Mouse (Mus musculus): ENCODE measurements around the gene Tbc1d8. TPM values are rescaled to one million over a fixed set of nuclear protein-coding genes. Genes with fewer than 3 reads are reported as not detected.
A peak's percentile ranks its signal among the peaks of the same experiment; 100 is the strongest.

Tbc1d8 gene
- total RNA-seq, 2 experiments from 2014 or later: 6.0 to 6.8 TPM

DNA sequence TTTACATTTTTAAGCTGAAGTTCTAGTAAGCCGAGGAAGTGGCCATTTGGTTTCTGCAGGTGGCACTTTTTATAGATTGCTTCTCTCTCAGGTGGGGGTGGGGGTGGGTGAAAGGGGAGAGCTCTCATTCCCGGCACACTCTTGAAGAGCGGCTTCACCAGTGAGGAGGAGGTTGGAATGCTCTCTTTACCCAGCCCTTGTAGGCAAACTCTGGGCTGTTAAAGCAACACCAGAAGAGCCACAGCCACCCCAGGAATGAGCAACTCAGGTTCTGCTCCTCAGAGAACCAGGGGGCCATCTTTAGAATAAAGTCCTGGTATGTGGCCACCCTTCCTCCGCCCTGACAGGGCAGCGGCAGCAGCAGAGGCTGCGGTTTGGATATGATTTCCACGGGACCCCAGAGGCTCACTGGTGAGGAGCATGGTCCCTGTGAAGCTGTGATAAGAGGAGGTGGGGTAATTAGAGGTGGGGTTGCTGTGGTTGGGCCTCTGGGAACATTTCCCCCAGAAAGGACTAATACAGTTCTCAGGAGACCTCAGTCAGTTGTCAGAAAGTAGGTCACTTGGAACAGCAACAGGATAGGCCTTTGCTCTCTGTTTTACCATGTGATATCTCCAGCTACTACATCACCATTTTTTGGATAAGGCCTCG lies 85.2 kb downstream of the Tbc1d8 start:
- no peak for DNase-seq

- peak; percentile 46 for DNase-seq
These were observed 86.4 kb downstream of the Tbc1d8 start for GRCm38 (mm10) chr1:39392189-39392588.

- no peak for DNase-seq
These were observed 86.9 kb downstream of the Tbc1d8 start for GRCm38 (mm10) chr1:39391652-39392051.

- DNase-seq: no peak
These were observed 89.2 kb downstream of the Tbc1d8 start for GRCm38 (mm10) chr1:39389338-39389737.

- no peak for DNase-seq
These were observed 90.4 kb downstream of the Tbc1d8 start for GRCm38 (mm10) chr1:39388163-39388562.

DNA sequence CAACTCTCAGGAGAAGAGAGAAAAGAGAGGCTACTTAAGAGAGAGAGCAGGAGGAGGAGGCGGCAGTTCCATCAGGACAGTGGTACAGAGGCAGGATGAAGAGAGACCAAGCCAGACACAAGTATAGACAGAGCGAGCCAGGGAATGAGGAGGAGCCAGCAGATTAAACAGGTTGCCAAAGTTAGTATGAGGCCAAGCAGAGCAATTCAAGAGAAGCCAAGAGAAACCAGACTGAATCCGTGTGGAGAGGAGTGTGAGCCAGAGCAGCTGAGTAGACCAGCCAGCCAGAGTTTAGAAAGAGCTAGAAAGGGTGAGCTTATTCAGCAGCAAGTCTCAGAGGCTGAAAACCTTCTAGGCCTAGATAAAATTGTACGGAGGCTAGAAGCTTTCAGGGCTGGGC lies 91.1 kb downstream of the Tbc1d8 start:
- DNase-seq: peak; percentile 50

DNA sequence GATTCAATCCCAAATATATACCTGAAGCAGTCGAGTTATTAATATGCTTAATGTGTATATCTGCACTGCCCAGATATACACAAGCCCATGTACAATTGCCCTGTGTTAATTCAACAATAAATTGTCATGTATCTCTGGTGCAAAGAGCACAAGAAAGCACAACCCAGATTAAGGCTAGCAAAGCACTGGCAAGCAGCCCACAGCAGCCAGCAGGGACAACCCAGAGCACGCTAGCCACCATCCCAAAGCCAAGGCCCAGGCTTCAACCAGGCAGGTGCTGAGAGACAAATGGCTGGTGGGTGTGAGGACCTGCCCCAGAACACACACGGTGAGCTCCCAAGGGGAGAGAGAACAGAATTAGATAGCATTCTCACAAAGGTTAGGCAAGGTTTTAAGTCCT lies 92.1 kb downstream of the Tbc1d8 start:
- DNase-seq: no peak

GRCm38 (mm10) chr1:39384914-39385313 lies 93.6 kb downstream of the Tbc1d8 start:
- DNase-seq: no peak

DNA sequence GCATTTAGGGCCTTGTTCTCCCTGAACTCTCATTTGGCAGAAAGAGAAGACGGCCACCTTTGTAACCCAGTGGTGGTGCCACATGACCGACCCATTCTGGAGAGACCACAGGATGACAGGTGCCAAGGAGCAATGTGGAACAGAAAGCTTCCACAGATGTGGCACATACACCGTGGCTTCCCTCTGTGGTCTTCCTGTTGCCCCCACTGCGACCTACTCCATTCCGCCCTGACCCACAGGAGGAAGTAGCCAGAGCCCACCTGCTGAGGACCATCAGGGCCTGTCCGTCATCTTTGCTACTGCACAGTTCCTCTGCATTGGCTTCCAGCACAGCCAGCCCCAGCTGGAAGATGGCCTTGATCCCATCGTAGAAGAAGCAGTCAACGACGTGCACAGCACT lies 97.5 kb downstream of the Tbc1d8 start:
- no peak for DNase-seq

DNA sequence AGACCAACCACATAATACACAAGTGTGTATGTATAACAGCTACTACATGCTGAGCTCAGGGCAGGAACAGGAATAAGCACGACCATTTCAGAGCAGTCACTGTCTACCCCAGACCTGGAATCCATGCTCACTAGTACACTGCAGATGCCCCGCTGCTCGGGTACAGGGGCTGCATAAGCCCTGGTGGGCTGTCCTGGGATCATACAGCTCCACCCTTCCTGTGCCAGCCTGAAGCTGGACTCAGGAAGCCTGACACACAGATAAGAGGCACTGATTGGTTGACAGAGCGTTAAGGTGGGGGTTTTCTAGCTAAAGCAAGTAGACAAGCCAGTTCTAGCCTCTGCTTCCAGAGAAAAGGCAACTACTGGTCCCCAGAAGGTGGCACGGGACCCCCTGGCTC lies 99.5 kb downstream of the Tbc1d8 start:
- DNase-seq: no peak

DNA sequence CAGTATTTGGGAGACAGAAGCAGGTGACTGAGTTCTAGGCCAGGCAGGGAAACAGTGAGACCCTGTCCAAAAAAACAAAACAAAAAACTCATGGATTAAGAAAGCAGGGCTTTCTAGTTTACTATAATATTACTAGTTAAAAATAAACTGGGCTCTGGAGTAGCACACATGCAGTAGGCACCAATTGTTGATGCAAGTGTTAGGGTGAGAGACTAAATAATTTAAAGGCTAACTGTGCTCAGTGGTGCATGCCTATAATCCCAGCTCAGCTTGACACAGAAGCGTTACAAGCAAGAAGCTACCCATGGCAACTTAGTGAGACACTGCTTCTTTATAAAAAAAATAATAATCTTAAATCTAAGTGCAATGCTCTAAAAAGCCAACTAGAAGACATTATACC lies 100.0 kb downstream of the Tbc1d8 start:
- DNase-seq: no peak

- no peak for DNase-seq
These were observed 101.8 kb downstream of the Tbc1d8 start for GRCm38 (mm10) chr1:39376726-39377240.

DNA sequence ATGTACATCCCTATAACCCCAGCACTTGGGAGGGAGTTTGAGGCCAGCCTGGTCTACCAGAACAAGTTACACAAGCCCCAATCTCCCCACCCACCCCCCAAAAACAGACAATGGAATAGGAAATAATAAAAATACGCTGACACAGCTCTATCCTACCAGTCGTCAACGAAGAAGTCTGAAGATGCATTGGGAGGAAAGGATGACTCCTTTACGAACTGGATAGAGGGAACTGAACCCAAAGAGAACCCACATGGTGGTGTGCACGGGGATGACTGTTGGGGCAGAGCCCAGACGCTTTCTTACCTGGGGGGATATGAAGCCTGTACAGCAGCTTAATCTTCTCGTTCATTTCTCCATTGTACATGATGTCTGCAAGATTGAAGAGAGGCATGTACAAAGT lies 102.4 kb downstream of the Tbc1d8 start:
- no peak for DNase-seq

DNA sequence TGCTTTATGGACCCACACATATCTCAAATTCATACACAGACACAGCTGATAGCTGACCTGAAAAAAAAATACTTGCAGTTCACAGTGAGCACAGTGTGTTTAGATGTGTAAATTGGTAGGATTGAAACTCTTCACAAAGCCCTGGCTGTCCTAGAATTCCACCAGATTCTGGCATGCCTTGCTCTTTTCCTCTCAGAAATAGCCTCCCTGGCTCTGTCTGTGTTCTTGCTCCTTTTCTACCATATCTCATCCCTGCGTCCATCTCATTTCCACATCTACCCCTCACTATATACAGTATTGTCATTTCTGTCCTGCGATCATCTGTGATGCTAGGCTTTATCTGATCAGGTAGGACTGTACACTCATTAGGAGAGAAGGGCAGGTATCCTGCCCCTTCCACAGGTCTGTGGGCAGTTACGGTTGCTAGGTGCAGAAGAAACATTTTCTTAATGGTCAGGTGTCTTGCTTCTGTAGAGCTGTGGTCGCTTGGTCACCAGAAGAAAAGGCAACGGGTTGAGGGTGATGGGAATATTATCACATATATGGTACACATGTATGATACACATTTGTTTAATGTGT lies 104.2 kb downstream of the Tbc1d8 start:
- no peak for DNase-seq

DNA sequence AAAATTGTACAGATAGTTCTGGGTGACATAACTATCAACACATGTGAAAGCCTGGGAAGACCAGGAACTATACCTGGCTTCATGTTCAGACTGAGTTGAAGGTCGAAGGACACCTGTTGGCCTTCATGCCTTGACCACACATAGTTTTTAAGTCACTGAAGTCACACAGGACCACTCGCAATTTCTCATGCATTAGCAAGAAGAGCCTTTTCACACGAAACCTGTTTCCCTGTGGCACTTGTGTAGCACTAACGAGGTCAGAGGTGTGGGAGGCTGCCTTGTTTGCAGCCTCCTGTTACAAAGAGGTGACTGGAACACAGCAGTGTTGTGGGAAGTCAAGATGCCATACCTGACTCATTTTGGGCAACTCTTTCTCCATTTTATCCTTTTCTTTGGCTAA lies 105.2 kb downstream of the Tbc1d8 start:
- DNase-seq: no peak

DNA sequence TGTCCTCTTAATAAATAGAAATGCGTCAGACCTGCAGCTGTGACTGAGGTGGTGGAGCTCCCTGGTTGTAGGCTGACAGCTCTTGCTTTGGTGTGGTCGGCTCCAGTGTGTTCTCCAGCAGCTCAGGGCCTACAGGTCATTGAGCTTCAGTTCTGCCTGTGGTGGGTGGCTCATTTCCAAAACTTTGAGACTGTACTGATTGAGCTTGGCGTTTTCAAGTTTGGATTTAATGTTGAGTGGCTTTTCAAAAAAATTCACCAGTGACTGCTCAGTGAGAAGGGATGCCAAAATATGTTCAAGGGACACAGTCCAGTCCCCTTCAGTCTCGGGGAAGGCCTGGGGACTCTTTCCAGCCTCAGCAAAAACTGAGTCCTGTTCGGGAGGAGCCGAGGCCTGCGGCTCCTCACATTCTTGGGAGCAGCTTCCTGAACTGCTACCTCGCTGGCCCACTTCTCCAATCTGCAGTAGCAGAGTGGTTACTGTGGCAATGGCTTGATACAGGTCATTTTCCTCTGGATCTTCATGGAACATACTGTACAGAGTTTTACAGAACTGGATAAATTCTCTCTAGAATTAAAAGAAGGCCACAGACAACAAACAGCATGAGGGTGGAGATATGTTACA lies 106.2 kb downstream of the Tbc1d8 start:
- DNase-seq: no peak

DNA sequence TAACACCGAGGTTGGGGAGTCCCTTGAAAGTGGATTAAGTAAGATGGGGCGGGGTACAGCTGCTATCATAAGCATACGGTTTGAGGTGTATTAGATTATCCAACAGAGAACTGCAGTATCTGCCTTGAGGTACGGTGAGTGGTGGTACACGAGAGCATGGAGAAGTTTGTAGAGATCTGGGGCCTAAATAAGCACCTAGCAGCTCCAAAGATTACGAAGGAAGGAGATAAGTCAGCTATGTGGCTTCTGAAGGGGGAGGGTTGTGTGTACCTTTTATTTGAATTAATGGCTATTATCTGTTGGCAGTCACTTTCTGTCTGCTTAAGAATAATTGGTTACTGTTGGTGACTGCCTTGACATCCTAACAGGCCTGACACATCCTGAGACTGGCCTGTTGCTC lies 108.1 kb downstream of the Tbc1d8 start:
- no peak for DNase-seq

DNA sequence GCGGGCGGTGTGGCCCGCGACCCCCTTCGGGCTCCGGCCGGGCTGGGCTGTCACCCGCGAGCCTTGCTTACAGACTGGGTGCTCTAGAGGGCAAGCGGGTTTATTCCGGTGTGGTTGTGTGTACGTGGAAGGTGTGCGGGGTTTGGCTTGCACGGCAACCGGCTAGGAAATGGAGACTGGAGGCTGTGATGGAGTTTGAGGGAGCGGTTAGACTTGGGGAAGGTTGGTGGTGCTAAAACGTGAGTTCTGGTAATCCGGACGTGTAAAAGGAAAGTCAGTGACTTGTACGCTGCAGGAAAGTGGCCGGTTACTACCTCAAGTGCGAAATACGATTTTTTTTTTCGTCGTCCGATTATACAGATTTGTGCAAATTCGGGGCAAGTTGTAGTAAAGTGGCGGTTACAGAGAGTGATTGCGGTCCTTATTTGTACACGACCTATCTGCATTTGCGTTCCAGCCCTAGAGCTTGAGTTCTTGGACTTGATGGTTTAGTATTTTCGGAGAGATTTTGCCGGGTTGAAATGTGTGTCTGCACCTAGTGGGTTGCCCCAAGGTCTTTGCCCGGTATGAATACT lies 110.2 kb downstream of the Tbc1d8 start:
- no peak for DNase-seq

GRCm38 (mm10) chr1:39367601-39368266 lies 110.8 kb downstream of the Tbc1d8 start, which contains the start of gene Rpl31:
Rpl31 (plus strand) TSS chr1:39367842.
- peak; percentile 98 for DNase-seq

DNA sequence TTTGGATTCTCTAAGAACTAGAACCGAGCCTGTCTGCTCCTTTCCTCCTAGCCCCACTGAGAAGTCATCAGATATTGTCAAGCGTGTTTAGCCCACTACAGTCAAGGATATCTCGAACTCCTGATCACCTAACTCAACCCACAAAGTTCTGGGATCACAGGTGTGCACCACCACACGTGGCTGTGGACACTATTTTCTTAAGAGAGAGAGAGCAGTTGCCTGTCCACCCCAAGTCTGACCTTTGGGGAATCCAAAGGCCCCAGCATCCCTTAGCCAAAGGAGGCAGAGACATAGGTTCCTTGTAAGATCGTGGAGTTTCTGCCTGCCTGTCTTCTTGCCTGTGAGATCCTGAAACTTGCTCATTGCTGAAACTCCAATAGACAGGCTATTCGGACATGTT lies 111.5 kb downstream of the Tbc1d8 start:
- DNase-seq: no peak

DNA sequence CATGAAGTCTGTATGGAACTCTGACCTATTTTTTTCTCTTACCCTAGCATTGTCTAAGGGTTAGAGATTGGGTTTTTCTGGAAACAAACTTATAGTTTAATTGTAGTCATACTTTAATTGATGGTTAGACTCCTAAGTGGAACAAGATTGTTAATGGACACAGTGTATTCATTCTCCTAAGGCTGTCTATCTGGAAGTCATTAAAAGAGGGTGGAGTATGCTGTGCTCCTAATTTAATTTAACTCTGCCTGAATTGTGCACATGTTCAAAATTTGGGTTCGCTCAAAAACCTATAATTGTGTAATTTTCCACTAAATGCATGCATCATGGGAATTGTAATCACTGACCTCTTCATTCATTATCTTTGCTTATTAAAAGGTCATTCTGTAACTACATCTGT lies 113.0 kb downstream of the Tbc1d8 start:
- DNase-seq: no peak

DNA sequence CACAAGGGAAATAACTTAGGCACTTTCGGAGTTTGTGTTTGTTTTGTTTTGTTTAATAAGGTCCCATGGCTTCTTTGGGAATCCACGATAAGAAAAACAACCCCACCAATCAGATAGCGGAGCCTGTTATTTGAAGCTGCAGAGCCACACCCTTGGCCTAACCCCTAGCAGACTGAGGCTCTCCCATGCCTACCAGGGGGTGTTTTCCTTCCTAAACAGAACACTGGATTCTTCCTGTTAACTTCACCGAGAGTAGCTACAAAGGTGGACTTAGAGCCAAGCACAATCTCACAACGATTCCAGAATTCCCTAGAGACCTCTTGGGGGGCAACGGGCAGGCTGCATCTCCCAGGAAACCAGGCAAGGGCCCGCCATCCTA lies 116.1 kb downstream of the Tbc1d8 start:
- no peak for DNase-seq
